Mouse (Mus musculus): ENCODE data around the gene Cbfa2t2.

- TF ChIP-seq CTCF (IDR thresholded peaks at IDR 0.05; ENCODE audit: control insufficient read depth, insufficient read depth, insufficient replicate concordance, low read depth, low read length) = no peak
- no peak for TF ChIP-seq POLR2A (IDR thresholded peaks at IDR 0.05; ENCODE audit: control insufficient read depth, low read depth, low read length)
Observed at GRCm38 (mm10) chr2:154425522-154425921, 10.8 kb upstream of the Cbfa2t2 start.

Data from testis, adult 2 months (tissue).